Mouse (Mus musculus) thymus, adult 2 months (tissue): ENCODE data around the gene Pacs2. TPM values are rescaled to one million over a fixed set of nuclear protein-coding genes. Genes with fewer than 3 reads are reported as not detected.
A peak's percentile ranks its signal among the peaks of the same experiment; 100 is the strongest.

ENCODE experiments used
- DNase-seq: peaks from one replicate; pipeline ENCODE4 v3.0.0; 2021
- H3K27ac ChIP-seq: fragments of 200-500 bp; 2 replicates; pipeline ENCODE4 v1.5.1; 2012; ENCODE audit warnings: low read length, control low read depth; ENCODE audit not compliant: control insufficient read depth, insufficient read depth
- H3K27me3 ChIP-seq: fragments of 200-500 bp; 2 replicates; pipeline ENCODE4 v1.6.1; 2012; ENCODE audit warnings: mild to moderate bottlenecking, low read length, moderate library complexity, mixed read lengths; ENCODE audit not compliant: control insufficient read depth, insufficient read depth
- H3K36me3 ChIP-seq: fragments of 200-500 bp; 2 replicates; pipeline ENCODE4 v1.6.1; 2012; ENCODE audit warnings: mild to moderate bottlenecking, low read length, moderate library complexity; ENCODE audit not compliant: control insufficient read depth, insufficient read depth
- H3K4me1 ChIP-seq: fragments of 200-500 bp; replicated peaks from 2 replicates; pipeline ENCODE4 v1.6.1; 2012; ENCODE audit warnings: low read length; ENCODE audit not compliant: control insufficient read depth, insufficient read depth
- H3K4me3 ChIP-seq: fragments of 200-500 bp; 2 replicates; pipeline ENCODE4 v1.5.1; 2012; ENCODE audit warnings: mild to moderate bottlenecking, low read length, control low read depth, moderate library complexity; ENCODE audit not compliant: control insufficient read depth, insufficient read depth
- CTCF ChIP-seq: fragments of 200-500 bp; IDR thresholded peaks from 2 replicates; pipeline ENCODE4 v1.5.1; 2012; ENCODE audit warnings: mild to moderate bottlenecking, control low read depth, low read length, moderate library complexity, borderline replicate concordance; ENCODE audit not compliant: control insufficient read depth, poor library complexity, insufficient read depth; ENCODE audit errors: extremely low read depth
- POLR2A ChIP-seq: fragments of 200-500 bp; IDR thresholded peaks from 2 replicates; pipeline ENCODE4 v1.6.1; 2012; ENCODE audit warnings: mild to moderate bottlenecking, low read length, control low read depth, moderate library complexity; ENCODE audit not compliant: control insufficient read depth, poor library complexity, insufficient read depth; ENCODE audit errors: extremely low read depth
- WGBS: fragments of 180-500 bp; shearing (Covaris S2); methylation state at CpG from one replicate; pipeline ENCODE4 v1.1.7; 2018; 5-methylcytosine and 5-hydroxymethylcytosine counted together
- polyA plus RNA-seq: library from polyadenylated mRNA; depleted of rRNA; stranded (reverse); fragments of >200 nt; gene quantifications from 2 replicates; pipeline ENCODE4 v1.2.3, GENCODE M21; 2012

The Pacs2 gene
- polyA plus RNA-seq, 1 experiment = 60.3 TPM

DNA sequence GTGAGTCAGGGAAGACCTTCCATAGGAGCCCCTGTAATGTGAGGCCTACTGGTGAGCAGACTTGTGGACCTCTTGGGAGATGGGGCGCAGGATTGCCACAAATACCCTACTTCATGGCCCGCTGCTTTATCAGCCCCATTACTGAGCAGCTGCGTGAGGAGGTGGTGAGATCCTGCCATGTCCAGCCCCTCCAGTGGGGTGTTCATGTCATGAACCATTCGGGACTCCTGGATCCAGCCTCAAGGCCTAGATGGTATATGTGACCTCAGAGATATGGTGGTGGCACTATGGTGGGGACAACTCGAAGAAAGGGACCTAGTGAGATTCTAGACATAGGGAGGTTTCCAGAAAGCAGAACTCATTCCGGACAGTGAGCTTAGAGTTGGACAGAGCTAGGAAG, 74.8 kb downstream of the Pacs2 start:
- H3K27me3 ChIP-seq = no peaks in the 10 kb centered on the region
- no peak for TF ChIP-seq CTCF
- no peak for TF ChIP-seq POLR2A
- 96% methylated on average over 6 of the region's 6 CpGs for WGBS
- no peak overlapping the region for H3K4me3 ChIP-seq
- no peak for DNase-seq
- H3K36me3 ChIP-seq = no peaks in the 10 kb centered on the region
- no peak overlapping the region for H3K27ac ChIP-seq
- H3K4me1 ChIP-seq = no peaks in the 10 kb centered on the region

DNA sequence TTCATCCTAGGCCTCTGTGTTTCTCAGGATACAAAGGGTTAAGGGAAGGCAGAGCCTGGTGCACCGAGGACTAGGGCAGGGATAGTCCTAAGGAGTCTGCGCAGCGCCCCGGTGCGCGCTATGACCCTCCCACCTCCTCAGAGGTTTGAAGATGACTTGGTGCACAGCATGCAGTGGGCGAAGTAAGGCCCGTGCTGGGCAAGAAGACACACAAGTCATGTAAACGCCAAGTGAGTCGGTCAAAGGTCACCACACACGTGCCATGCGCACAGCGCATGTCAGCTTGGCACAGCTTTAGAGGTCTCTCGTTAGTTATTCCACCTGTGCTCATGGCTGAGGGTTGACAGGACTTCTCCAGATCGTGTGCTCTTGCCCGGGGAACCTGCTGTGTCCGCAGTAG, 75.7 kb downstream of the Pacs2 start:
- Histone ChIP-seq H3K4me3 (no peak overlapping the region), H3K4me1 (no peaks in the 10 kb centered on the region), H3K36me3 (no peaks in the 10 kb centered on the region), H3K27ac (no peak overlapping the region), H3K27me3 (no peaks in the 10 kb centered on the region)
- DNase-seq = no peak
- TF ChIP-seq POLR2A = no peak
- no peak for TF ChIP-seq CTCF
- WGBS = 95% methylated on average over 17 of the region's 17 CpGs

DNA sequence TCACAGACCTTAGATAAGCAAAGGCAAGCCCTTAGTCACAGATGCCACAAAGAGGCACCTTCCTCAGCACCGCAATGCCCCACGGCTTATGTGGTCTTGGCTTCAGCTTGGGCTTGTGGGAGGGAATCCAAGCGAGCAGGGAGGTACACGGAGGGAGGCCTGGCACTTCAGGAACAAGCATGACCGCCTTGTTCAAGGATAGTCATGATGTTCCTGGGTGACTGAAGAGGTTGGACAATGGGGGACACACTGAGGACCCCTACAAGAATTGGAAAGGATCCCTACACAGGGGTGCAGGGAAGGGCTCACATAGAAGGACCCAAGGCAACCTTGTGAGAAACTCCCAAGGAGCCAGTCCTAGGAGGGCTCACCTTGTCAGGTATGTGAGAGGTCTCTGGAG, 82.7 kb downstream of the Pacs2 start:
- Histone ChIP-seq H3K36me3 (no peaks in the 10 kb centered on the region), H3K4me3 (no peak overlapping the region), H3K27ac (no peak overlapping the region), H3K27me3 (no peaks in the 10 kb centered on the region), H3K4me1 (peaks cover 41% of the 10 kb centered on the region)
- DNase-seq = no peak
- TF ChIP-seq CTCF (no peak), POLR2A (no peak)
- WGBS = 92% methylated on average over 5 of the region's 5 CpGs

DNA sequence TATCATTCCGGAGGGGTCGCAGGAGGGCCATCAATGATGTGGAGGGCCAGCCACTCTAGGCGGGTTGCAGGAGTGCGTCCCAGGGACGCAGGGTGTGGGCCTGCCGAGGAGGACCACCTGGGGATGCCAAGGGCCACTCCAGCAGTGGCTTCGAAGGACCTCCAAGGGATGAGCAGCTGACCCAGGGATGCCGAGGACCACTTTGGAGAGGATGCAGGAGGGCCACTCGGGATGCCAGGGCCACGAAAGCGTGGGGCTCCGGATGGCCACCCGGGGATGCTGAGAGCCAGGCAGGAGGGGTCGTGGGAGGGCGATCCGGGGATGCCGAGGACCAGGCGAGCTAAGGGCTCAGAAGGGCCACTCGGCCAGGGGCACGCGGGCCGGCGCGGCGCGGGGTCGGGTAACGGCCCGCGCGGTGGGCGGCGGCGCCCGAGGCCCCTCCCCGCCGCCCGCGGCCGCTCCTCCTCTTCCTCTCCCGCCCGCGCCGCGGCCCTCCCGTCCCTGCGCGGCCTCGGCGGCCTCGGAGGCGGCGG, 83.5 kb downstream of the Pacs2 start, which contains the start of gene Mta1:
TSS of gene Mta1 (plus strand) at position 530 of the 533 bp plus-strand sequence.
- WGBS = 10% methylated on average over 38 of the region's 53 CpGs
- TF ChIP-seq CTCF (no peak), POLR2A (peak; percentile 50; the same call in 1 of the 2 replicates)
- H3K27me3 ChIP-seq = no peaks in the 10 kb centered on the region
- peaks cover 47% of the 10 kb centered on the region for H3K4me1 ChIP-seq
- DNase-seq = peak; percentile 58
- H3K36me3 ChIP-seq = no peaks in the 10 kb centered on the region
- peak within 1 kb of the TSS; percentile 64 for H3K4me3 ChIP-seq
- H3K27ac ChIP-seq = no peak within 1 kb of the TSS

DNA sequence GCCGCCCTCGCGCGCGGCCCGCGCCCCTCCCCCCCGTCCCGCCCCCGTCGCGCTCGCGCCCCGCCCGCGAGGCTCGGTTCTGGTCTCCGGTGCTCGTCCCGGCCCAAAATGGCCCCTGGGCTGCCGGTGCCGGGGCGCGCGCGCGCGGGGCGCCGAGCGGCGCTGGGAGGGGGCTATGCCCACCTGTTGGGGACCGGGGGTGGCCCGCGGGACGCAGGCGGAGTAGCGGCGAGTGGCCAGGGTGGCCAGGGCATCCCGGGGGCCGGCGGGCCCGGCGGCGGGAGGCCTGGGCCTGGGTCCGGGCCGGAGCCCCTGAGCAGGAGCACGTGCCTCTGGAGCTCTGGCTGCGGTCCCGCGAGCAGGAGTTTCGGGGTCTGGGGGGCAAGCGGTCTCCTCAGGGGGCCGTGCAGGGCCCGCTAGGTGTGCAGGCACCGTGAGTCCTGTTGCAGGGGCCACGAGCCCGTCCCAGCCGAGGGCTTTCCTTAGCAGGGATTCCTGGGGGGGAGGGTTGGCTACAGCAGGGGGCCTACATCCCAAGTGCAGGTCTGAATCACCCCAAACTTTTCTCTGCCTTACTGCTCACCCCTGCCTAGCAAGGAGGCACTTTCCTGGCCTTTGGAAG, 84.3 kb downstream of the Pacs2 start:
- DNase-seq = peak; percentile 33
- H3K36me3 ChIP-seq = no peaks in the 10 kb centered on the region
- H3K4me1 ChIP-seq = peaks cover 49% of the 10 kb centered on the region
- WGBS = under 1% methylated on average over 60 of the region's 60 CpGs
- peak overlapping the region; percentile 61 for H3K4me3 ChIP-seq
- H3K27ac ChIP-seq = no peak overlapping the region
- no peak for TF ChIP-seq POLR2A
- no peak for TF ChIP-seq CTCF
- no peaks in the 10 kb centered on the region for H3K27me3 ChIP-seq

DNA sequence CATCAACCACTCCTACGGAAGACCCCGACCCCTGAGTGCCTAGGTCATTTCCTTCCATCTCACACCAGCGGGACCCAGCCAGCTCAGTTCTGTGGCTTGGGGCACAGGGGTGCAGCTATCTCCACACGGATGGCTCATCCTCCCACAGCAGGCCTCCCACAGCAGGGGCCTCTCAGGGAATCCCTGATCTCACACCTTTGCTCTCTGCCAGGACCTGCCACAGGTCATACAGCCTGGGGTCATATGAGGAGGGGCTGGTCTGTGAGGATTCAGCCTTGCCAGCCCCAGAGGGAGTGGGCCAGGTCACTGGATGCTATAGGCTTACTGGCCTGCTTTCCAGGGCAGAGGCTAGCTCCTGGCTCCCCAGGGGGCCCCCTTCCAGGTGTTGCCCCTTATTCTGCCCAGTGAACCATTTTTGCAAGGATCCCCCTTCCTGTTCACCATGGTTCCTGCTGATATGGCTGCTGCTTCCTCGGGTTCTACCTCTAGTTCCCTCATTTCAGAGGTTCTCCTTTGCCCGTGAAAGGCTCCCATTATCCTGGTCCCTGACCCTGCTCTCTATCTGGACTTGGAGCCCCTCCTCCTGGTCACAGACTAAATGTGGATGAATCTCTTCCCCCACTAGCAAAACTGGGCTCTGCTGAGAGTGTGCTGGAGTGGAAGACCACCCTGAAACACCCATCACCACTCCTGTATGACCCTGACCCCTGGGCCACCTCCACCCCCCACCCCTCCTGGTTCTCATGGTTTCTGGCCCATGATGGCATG, 85.3 kb downstream of the Pacs2 start:
- DNase-seq = no peak
- TF ChIP-seq POLR2A (no peak), CTCF (no peak)
- Histone ChIP-seq H3K27ac (no peak overlapping the region), H3K4me3 (peak overlapping the region; percentile 61), H3K4me1 (peaks cover 53% of the 10 kb centered on the region), H3K36me3 (no peaks in the 10 kb centered on the region), H3K27me3 (no peaks in the 10 kb centered on the region)
- 20% methylated on average over 6 of the region's 6 CpGs for WGBS
